Mouse (Mus musculus): ENCODE data around the gene Tbc1d16. TPM values are rescaled to one million over a fixed set of nuclear protein-coding genes. Genes with fewer than 3 reads are reported as not detected.

Tbc1d16 gene
- polyA plus RNA-seq, 2 experiments, result 16.3 to 29.2 TPM

GRCm38 (mm10) chr11:119144801-119145475 is 83.4 kb downstream of the Tbc1d16 start:
- 37% methylated on average over 16 of the region's 16 CpGs for WGBS

DNA sequence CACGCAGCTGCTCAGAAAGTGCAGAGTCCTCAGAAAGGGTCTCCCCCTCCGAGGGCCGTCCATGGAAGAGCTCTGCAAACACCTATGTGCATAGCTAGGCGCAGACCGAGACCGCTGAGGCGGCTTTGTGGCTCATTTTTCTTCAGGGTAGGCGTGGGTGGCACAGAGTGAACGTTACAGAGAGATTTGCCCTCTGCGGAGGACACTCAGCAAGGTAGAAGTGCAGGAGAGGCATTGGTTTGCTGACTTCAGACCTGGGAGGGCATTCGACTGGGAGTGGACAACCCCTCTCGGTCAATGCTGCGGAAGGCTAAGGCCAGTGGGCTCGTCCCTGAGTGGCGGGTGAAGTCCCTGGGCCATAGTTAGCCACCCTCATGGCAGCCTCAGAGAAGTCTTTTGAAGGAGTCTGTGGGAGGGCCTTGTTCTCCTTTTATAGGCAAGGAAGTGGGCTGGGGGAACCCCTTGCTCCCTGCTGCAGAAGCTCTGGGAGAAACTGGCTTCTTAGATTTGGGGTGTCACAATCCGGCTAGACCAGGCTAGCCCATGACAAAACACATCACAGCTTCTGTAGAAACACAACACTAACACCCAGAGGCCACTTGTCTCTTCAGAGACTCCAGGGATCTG is 84.8 kb downstream of the Tbc1d16 start:
- TF ChIP-seq POLR2A (IDR thresholded peaks at IDR 0.05; ENCODE audit: borderline replicate concordance, extremely low read depth, insufficient read depth, insufficient read length), result no peak
- peaks cover 10% of the 10 kb centered on the region for H3K4me1 ChIP-seq (ENCODE audit: control insufficient read depth, insufficient read depth, low read length)
- H3K27ac ChIP-seq (replicated peaks; ENCODE audit: low read depth, low read length), result no peak overlapping the region
- H3K4me2 ChIP-seq (replicated peaks; ENCODE audit: low read depth, low read length, severe bottlenecking), result no peak overlapping the region
- 86% methylated on average over 15 of the region's 16 CpGs for WGBS
- peaks cover 18% of the 10 kb centered on the region for H3K36me3 ChIP-seq (ENCODE audit: control insufficient read depth, insufficient read depth, low read length)
- H3K27me3 ChIP-seq (ENCODE audit: control insufficient read depth, insufficient read depth, low read length), result no peaks in the 10 kb centered on the region
- no peak overlapping the region for H3K4me3 ChIP-seq (replicated peaks; ENCODE audit: low read length)
- H3K9me3 ChIP-seq (ENCODE audit: control insufficient read depth, low read length), result no peaks in the 10 kb centered on the region
- H3K9ac ChIP-seq (ENCODE audit: low read depth, low read length, severe bottlenecking), result no peak overlapping the region
- no peak for ATAC-seq (ENCODE audit: low FRiP score, low read depth)
- DNase-seq (ENCODE audit: low spot score), result no peak

More at GRCm38 (mm10) chr11:119144801-119145475, 83.4 kb downstream of the Tbc1d16 start:
- no peak overlapping the region for H3K4me2 ChIP-seq (replicated peaks; ENCODE audit: low read depth, low read length, severe bottlenecking)
- DNase-seq (ENCODE audit: low spot score) (peak; percentile 42), ATAC-seq (ENCODE audit: low FRiP score, low read depth) (no peak; the same call in 1 of the 2 replicates)
- peaks cover 32% of the 10 kb centered on the region for H3K36me3 ChIP-seq (ENCODE audit: control insufficient read depth, insufficient read depth, low read length)
- no peak overlapping the region for H3K4me3 ChIP-seq (replicated peaks; ENCODE audit: low read length)
- H3K27me3 ChIP-seq (ENCODE audit: control insufficient read depth, insufficient read depth, low read length), result no peaks in the 10 kb centered on the region
- TF ChIP-seq POLR2A (IDR thresholded peaks at IDR 0.05; ENCODE audit: borderline replicate concordance, extremely low read depth, insufficient read depth, insufficient read length), result no peak
- H3K27ac ChIP-seq (replicated peaks; ENCODE audit: low read depth, low read length), result no peak overlapping the region
- H3K9ac ChIP-seq (ENCODE audit: low read depth, low read length, severe bottlenecking), result no peak overlapping the region
- peaks cover 10% of the 10 kb centered on the region for H3K4me1 ChIP-seq (ENCODE audit: control insufficient read depth, insufficient read depth, low read length)
- H3K9me3 ChIP-seq (ENCODE audit: control insufficient read depth, low read length), result no peaks in the 10 kb centered on the region

- Histone ChIP-seq H3K9me3 (ENCODE audit: control insufficient read depth, low read length) (no peaks in the 10 kb centered on the region), H3K27ac (replicated peaks; ENCODE audit: low read depth, low read length) (no peak overlapping the region), H3K27me3 (ENCODE audit: control insufficient read depth, insufficient read depth, low read length) (no peaks in the 10 kb centered on the region), H3K36me3 (ENCODE audit: control insufficient read depth, insufficient read depth, low read length) (peaks cover 9% of the 10 kb centered on the region), H3K4me2 (replicated peaks; ENCODE audit: low read depth, low read length, severe bottlenecking) (no peak overlapping the region), H3K4me3 (replicated peaks; ENCODE audit: low read length) (no peak overlapping the region), H3K4me1 (ENCODE audit: control insufficient read depth, insufficient read depth, low read length) (peaks cover 10% of the 10 kb centered on the region), H3K9ac (ENCODE audit: low read depth, low read length, severe bottlenecking) (no peak overlapping the region)
- no peak for DNase-seq (ENCODE audit: low spot score)
- ATAC-seq (ENCODE audit: low FRiP score, low read depth), result no peak
- no peak for TF ChIP-seq POLR2A (IDR thresholded peaks at IDR 0.05; ENCODE audit: borderline replicate concordance, extremely low read depth, insufficient read depth, insufficient read length)
- 76% methylated on average over 8 of the region's 8 CpGs for WGBS
Observed at GRCm38 (mm10) chr11:119142615-119143014, 85.7 kb downstream of the Tbc1d16 start.

- no peak for TF ChIP-seq POLR2A (IDR thresholded peaks at IDR 0.05; ENCODE audit: borderline replicate concordance, extremely low read depth, insufficient read depth, insufficient read length)
- Histone ChIP-seq H3K27me3 (ENCODE audit: control insufficient read depth, insufficient read depth, low read length) (no peaks in the 10 kb centered on the region), H3K4me3 (replicated peaks; ENCODE audit: low read length) (no peak overlapping the region), H3K9me3 (ENCODE audit: control insufficient read depth, low read length) (no peaks in the 10 kb centered on the region), H3K4me1 (ENCODE audit: control insufficient read depth, insufficient read depth, low read length) (peaks cover 4% of the 10 kb centered on the region; the same call in 1 of the 2 replicates), H3K9ac (ENCODE audit: low read depth, low read length, severe bottlenecking) (no peak overlapping the region), H3K27ac (replicated peaks; ENCODE audit: low read depth, low read length) (no peak overlapping the region), H3K36me3 (ENCODE audit: control insufficient read depth, insufficient read depth, low read length) (peaks cover 4% of the 10 kb centered on the region; the same call in 1 of the 2 replicates), H3K4me2 (replicated peaks; ENCODE audit: low read depth, low read length, severe bottlenecking) (no peak overlapping the region)
- DNase-seq (ENCODE audit: low spot score) (no peak), ATAC-seq (ENCODE audit: low FRiP score, low read depth) (no peak)
- 69% methylated on average over 6 of the region's 6 CpGs for WGBS
Observed at GRCm38 (mm10) chr11:119139026-119139425, 89.3 kb downstream of the Tbc1d16 start.

DNA sequence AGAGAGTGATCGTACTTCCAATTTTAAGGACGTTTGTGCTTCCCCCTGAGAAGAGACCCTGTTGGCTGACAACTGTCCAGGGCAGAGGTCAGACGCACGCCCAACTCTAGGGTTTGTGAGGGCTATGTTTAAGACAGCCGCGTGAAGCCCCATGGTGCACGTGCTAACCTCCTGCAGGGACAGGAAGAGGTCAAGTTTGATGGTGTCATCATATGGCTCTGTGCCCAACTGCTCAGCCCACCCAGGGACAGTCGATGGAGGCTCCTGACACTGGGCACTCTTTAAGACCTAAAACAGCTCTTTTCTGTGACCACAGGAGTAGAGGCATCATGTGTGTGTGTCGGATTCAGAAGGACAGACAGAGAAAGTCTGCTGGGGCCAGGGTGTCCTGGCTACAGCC is 90.1 kb downstream of the Tbc1d16 start:
- peaks cover 4% of the 10 kb centered on the region; the same call in 1 of the 2 replicates for H3K36me3 ChIP-seq (ENCODE audit: control insufficient read depth, insufficient read depth, low read length)
- peaks cover 8% of the 10 kb centered on the region; the same call in 1 of the 2 replicates for H3K4me1 ChIP-seq (ENCODE audit: control insufficient read depth, insufficient read depth, low read length)
- no peak overlapping the region for H3K9ac ChIP-seq (ENCODE audit: low read depth, low read length, severe bottlenecking)
- 0 out of 2 replicates have a peak, but pooled peaks have one; percentile 23 for ATAC-seq (ENCODE audit: low FRiP score, low read depth)
- no peak overlapping the region for H3K4me3 ChIP-seq (replicated peaks; ENCODE audit: low read length)
- no peak overlapping the region for H3K4me2 ChIP-seq (replicated peaks; ENCODE audit: low read depth, low read length, severe bottlenecking)
- WGBS, result 79% methylated on average over 9 of the region's 9 CpGs
- DNase-seq (ENCODE audit: low spot score), result no peak
- no peaks in the 10 kb centered on the region for H3K9me3 ChIP-seq (ENCODE audit: control insufficient read depth, low read length)
- H3K27me3 ChIP-seq (ENCODE audit: control insufficient read depth, insufficient read depth, low read length), result no peaks in the 10 kb centered on the region
- H3K27ac ChIP-seq (replicated peaks; ENCODE audit: low read depth, low read length), result no peak overlapping the region
- no peak for TF ChIP-seq POLR2A (IDR thresholded peaks at IDR 0.05; ENCODE audit: borderline replicate concordance, extremely low read depth, insufficient read depth, insufficient read length)

Data from limb, embryonic 14.5 days (tissue).